Mouse (Mus musculus) frontal cortex, adult 2 months (tissue): ENCODE measurements around the gene Cldn15. TPM values are rescaled to one million over a fixed set of nuclear protein-coding genes. Genes with fewer than 3 reads are reported as not detected.

Source experiments
- DNase-seq, 2 experiments: peaks; one replicate each; pipeline ENCODE4 v3.0.0; 2022; ENCODE audit warnings: low spot score in 1 of 2; ENCODE audit errors: extremely low spot score in 1 of 2
- polyA plus RNA-seq: library from polyadenylated mRNA; depleted of rRNA; stranded (reverse); fragments of >200 nt; gene quantifications from 2 replicates; pipeline ENCODE4 v1.2.3, GENCODE M21; 2012

The Cldn15 gene
- polyA plus RNA-seq, 1 experiment, result 0.12 TPM

- DNase-seq, result no peak
These were observed 11.4 kb downstream of the Cldn15 start for GRCm38 (mm10) chr5:136977769-136978168.

GRCm38 (mm10) chr5:136979762-136980161 is 13.3 kb downstream of the Cldn15 start:
- no peak for DNase-seq

GRCm38 (mm10) chr5:136980974-136981373 is 14.6 kb downstream of the Cldn15 start:
- no peak for DNase-seq

- peak in 1 of 2 experiments; percentile 56 for DNase-seq
These were observed 16.0 kb downstream of the Cldn15 start for GRCm38 (mm10) chr5:136982338-136982930.

GRCm38 (mm10) chr5:136984828-136985227 is 18.4 kb downstream of the Cldn15 start:
- DNase-seq, result no peak

- DNase-seq, result peak; percentile 95 to 98
These were observed 20.3 kb downstream of the Cldn15 start, which contains the start of gene Plod3 for GRCm38 (mm10) chr5:136986695-136987137. Plod3 (plus strand) TSS chr5:136987019.

GRCm38 (mm10) chr5:136987138-136987933 is 20.9 kb downstream of the Cldn15 start:
- peak; percentile 60 to 78 for DNase-seq

- peak in 1 of 2 experiments; percentile 22 for DNase-seq
These were observed 21.5 kb downstream of the Cldn15 start, which contains the start of gene Znhit1 for GRCm38 (mm10) chr5:136987934-136988271. Znhit1 (minus strand) TSS chr5:136988021.

GRCm38 (mm10) chr5:136988420-136988819 is 22.0 kb downstream of the Cldn15 start:
- peak in 1 of 2 experiments; percentile 38 for DNase-seq

GRCm38 (mm10) chr5:136989801-136990200 is 23.4 kb downstream of the Cldn15 start:
- no peak for DNase-seq

- DNase-seq, result no peak
These were observed 33.0 kb downstream of the Cldn15 start for GRCm38 (mm10) chr5:136999449-136999848.

GRCm38 (mm10) chr5:137000612-137001011 is 34.2 kb downstream of the Cldn15 start:
- no peak for DNase-seq

GRCm38 (mm10) chr5:137007276-137007675 is 40.9 kb downstream of the Cldn15 start:
- no peak for DNase-seq

GRCm38 (mm10) chr5:137009988-137010387 is 43.6 kb downstream of the Cldn15 start:
- DNase-seq, result peak in 1 of 2 experiments; percentile 79

- DNase-seq, result no peak
These were observed 46.1 kb downstream of the Cldn15 start for GRCm38 (mm10) chr5:137012401-137012950.

- DNase-seq, result no peak
These were observed 49.5 kb downstream of the Cldn15 start for GRCm38 (mm10) chr5:137015913-137016312.

- DNase-seq, result no peak
These were observed 57.9 kb downstream of the Cldn15 start for GRCm38 (mm10) chr5:137024318-137024717.

GRCm38 (mm10) chr5:137025132-137025531 is 58.7 kb downstream of the Cldn15 start:
- peak in 1 of 2 experiments; percentile 92 for DNase-seq
